Mouse (Mus musculus): ENCODE measurements around the gene Pappa. TPM values are rescaled to one million over a fixed set of nuclear protein-coding genes. Genes with fewer than 3 reads are reported as not detected.

Pappa gene
- total and polyA plus RNA-seq, 2 experiments from 2014 or later: 0.75 to 4.3 TPM

- 49% methylated on average over 4 of the region's 4 CpGs for WGBS
Observed at GRCm38 (mm10) chr4:65354580-65354979, 230.6 kb downstream of the Pappa start.

GRCm38 (mm10) chr4:65367135-65367534 is 243.2 kb downstream of the Pappa start:
- DNase-seq (ENCODE audit: low spot score) (no peak), ATAC-seq (no peak)
- no peak overlapping the region for H3K9ac ChIP-seq (replicated peaks; ENCODE audit: low read length)
- no peak overlapping the region for H3K4me2 ChIP-seq (ENCODE audit: low read depth, low read length)
- H3K4me1 ChIP-seq (ENCODE audit: insufficient read depth, low read length): no peaks in the 10 kb centered on the region
- TF ChIP-seq CTCF (IDR thresholded peaks at IDR 0.05; ENCODE audit: low read depth): no peak
- no peak overlapping the region for H3K4me3 ChIP-seq (ENCODE audit: low read length)
- no peaks in the 10 kb centered on the region for H3K9me3 ChIP-seq (ENCODE audit: low read length)
- no peaks in the 10 kb centered on the region for H3K27me3 ChIP-seq (ENCODE audit: insufficient read depth, low read length)
- H3K27ac ChIP-seq: no peak overlapping the region
- H3K36me3 ChIP-seq (ENCODE audit: insufficient read depth, low read length): no peaks in the 10 kb centered on the region

More at GRCm38 (mm10) chr4:65354580-65354979, 230.6 kb downstream of the Pappa start:
- Histone ChIP-seq H3K9me3 (ENCODE audit: low read length) (no peaks in the 10 kb centered on the region), H3K27ac (no peak overlapping the region), H3K36me3 (ENCODE audit: insufficient read depth, low read length) (no peaks in the 10 kb centered on the region), H3K27me3 (ENCODE audit: insufficient read depth, low read length) (no peaks in the 10 kb centered on the region), H3K4me2 (ENCODE audit: low read depth, low read length) (no peak overlapping the region), H3K4me3 (ENCODE audit: low read length) (no peak overlapping the region), H3K9ac (replicated peaks; ENCODE audit: low read length) (no peak overlapping the region), H3K4me1 (ENCODE audit: insufficient read depth, low read length) (no peaks in the 10 kb centered on the region)
- no peak for TF ChIP-seq CTCF (IDR thresholded peaks at IDR 0.05; ENCODE audit: low read depth)
- ATAC-seq: no peak
- DNase-seq (ENCODE audit: low spot score): no peak

- no peaks in the 10 kb centered on the region for H3K27me3 ChIP-seq (ENCODE audit: insufficient read depth, low read length)
- 82% methylated on average over 3 of the region's 3 CpGs for WGBS
- DNase-seq (ENCODE audit: low spot score) (no peak), ATAC-seq (no peak)
- no peaks in the 10 kb centered on the region for H3K9me3 ChIP-seq (ENCODE audit: low read length)
- no peak overlapping the region for H3K9ac ChIP-seq (replicated peaks; ENCODE audit: low read length)
- no peaks in the 10 kb centered on the region for H3K4me1 ChIP-seq (ENCODE audit: insufficient read depth, low read length)
- no peak overlapping the region for H3K4me2 ChIP-seq (ENCODE audit: low read depth, low read length)
- no peaks in the 10 kb centered on the region for H3K36me3 ChIP-seq (ENCODE audit: insufficient read depth, low read length)
- no peak overlapping the region for H3K4me3 ChIP-seq (ENCODE audit: low read length)
- H3K27ac ChIP-seq: no peak overlapping the region
- no peak for TF ChIP-seq CTCF (IDR thresholded peaks at IDR 0.05; ENCODE audit: low read depth)
Observed at GRCm38 (mm10) chr4:65372731-65373130, 248.8 kb downstream of the Pappa start.

- DNase-seq (ENCODE audit: low spot score): no peak
- no peaks in the 10 kb centered on the region for H3K27me3 ChIP-seq (ENCODE audit: insufficient read depth, low read length)
- WGBS: 38% methylated on average over 1 of the region's 1 CpGs
- TF ChIP-seq CTCF (IDR thresholded peaks at IDR 0.05; ENCODE audit: low read depth): no peak
- H3K36me3 ChIP-seq (ENCODE audit: insufficient read depth, low read length): no peaks in the 10 kb centered on the region
- H3K4me1 ChIP-seq (ENCODE audit: insufficient read depth, low read length): no peaks in the 10 kb centered on the region
- no peak overlapping the region for H3K9ac ChIP-seq (replicated peaks; ENCODE audit: low read length)
- H3K4me3 ChIP-seq (ENCODE audit: low read length): no peak overlapping the region
- H3K27ac ChIP-seq: no peak overlapping the region
- no peak for ATAC-seq
- no peaks in the 10 kb centered on the region for H3K9me3 ChIP-seq (ENCODE audit: low read length)
- H3K4me2 ChIP-seq (ENCODE audit: low read depth, low read length): no peak overlapping the region
Observed at GRCm38 (mm10) chr4:65373841-65374240, 249.9 kb downstream of the Pappa start.

GRCm38 (mm10) chr4:65376571-65376970 is 252.6 kb downstream of the Pappa start:
- no peak for ATAC-seq
- no peak for DNase-seq (ENCODE audit: low spot score)
- Histone ChIP-seq H3K9ac (replicated peaks; ENCODE audit: low read length) (no peak overlapping the region), H3K4me3 (ENCODE audit: low read length) (no peak overlapping the region), H3K9me3 (ENCODE audit: low read length) (no peaks in the 10 kb centered on the region), H3K4me1 (ENCODE audit: insufficient read depth, low read length) (no peaks in the 10 kb centered on the region), H3K4me2 (ENCODE audit: low read depth, low read length) (no peak overlapping the region), H3K27me3 (ENCODE audit: insufficient read depth, low read length) (no peaks in the 10 kb centered on the region), H3K27ac (no peak overlapping the region), H3K36me3 (ENCODE audit: insufficient read depth, low read length) (no peaks in the 10 kb centered on the region)
- TF ChIP-seq CTCF (IDR thresholded peaks at IDR 0.05; ENCODE audit: low read depth): no peak
- 94% methylated on average over 2 of the region's 2 CpGs for WGBS

- WGBS: 93% methylated on average over 4 of the region's 4 CpGs
- Histone ChIP-seq H3K9me3 (ENCODE audit: low read length) (no peaks in the 10 kb centered on the region), H3K4me1 (ENCODE audit: insufficient read depth, low read length) (no peaks in the 10 kb centered on the region), H3K4me2 (ENCODE audit: low read depth, low read length) (no peak overlapping the region), H3K36me3 (ENCODE audit: insufficient read depth, low read length) (no peaks in the 10 kb centered on the region), H3K27me3 (ENCODE audit: insufficient read depth, low read length) (no peaks in the 10 kb centered on the region), H3K27ac (no peak overlapping the region), H3K9ac (replicated peaks; ENCODE audit: low read length) (no peak overlapping the region), H3K4me3 (ENCODE audit: low read length) (no peak overlapping the region)
- no peak for DNase-seq (ENCODE audit: low spot score)
- no peak for ATAC-seq
- TF ChIP-seq CTCF (IDR thresholded peaks at IDR 0.05; ENCODE audit: low read depth): no peak
Observed at GRCm38 (mm10) chr4:65379461-65379860, 255.5 kb downstream of the Pappa start.

GRCm38 (mm10) chr4:65383070-65383469 is 259.1 kb downstream of the Pappa start:
- no peaks in the 10 kb centered on the region for H3K4me1 ChIP-seq (ENCODE audit: insufficient read depth, low read length)
- no peak overlapping the region for H3K9ac ChIP-seq (replicated peaks; ENCODE audit: low read length)
- no peaks in the 10 kb centered on the region for H3K27me3 ChIP-seq (ENCODE audit: insufficient read depth, low read length)
- no peak for DNase-seq (ENCODE audit: low spot score)
- no peak overlapping the region for H3K4me2 ChIP-seq (ENCODE audit: low read depth, low read length)
- no peak for ATAC-seq
- no peaks in the 10 kb centered on the region for H3K36me3 ChIP-seq (ENCODE audit: insufficient read depth, low read length)
- 91% methylated on average over 4 of the region's 4 CpGs for WGBS
- H3K27ac ChIP-seq: no peak overlapping the region
- no peak overlapping the region for H3K4me3 ChIP-seq (ENCODE audit: low read length)
- TF ChIP-seq CTCF (IDR thresholded peaks at IDR 0.05; ENCODE audit: low read depth): no peak
- H3K9me3 ChIP-seq (ENCODE audit: low read length): no peaks in the 10 kb centered on the region

Measured in hindbrain, postnatal 0 days (tissue).